Mouse (Mus musculus): ENCODE results near the gene Adgrg5.

Adgrg5 gene

DNA sequence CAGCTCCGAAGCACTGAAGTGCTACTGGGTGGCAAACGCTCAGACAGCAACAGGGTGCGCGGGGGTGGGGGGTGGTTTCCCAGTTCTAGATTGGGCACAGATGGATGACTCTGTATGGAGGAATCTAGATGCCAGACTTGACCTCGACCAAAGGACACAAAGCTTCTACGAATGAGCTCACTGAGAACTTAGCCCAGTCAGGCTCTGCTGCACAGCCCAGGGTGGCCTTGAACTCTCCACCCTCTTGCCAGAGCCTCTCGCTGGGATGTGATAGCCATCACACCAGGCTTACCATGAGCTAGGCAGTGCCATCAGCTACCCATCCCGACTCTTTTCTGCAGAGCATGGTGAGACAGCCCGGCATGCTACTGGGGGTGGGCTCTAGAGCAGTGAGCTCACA lies 50.3 kb downstream of the Adgrg5 start:
- DNase-seq = peak; percentile 73

DNA sequence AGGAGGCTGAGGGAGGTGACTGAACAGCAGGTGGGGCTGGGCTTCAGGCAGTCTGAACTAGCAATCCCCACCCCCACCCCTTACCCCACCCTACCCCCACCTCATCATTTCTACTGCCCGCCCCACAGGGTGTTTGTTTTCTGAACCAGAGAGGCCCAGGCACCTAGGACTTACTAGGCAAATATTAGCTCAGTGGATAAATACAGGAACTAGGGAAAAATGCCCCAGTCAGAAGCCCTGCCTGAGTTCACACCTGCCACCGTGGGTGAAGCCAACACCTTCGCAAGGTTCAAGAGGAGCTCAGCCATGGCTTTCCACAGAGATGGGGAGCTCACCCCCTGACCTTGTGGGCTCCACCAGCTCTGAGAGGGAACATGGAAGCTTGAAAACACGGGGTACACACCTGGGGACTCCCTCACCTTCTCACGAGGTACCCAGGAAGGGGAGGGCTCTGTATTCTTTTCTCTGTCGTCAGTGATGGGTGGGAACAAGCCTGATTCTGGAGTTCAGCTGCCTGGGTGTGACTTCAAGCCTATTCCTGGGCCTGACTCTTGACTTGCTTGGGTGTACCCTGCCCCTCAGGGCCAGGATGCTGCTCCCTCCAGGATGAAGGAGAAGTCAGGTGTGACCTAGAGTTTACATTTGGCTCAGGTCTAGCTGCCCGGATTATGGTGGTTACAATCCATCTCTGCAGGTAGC lies 51.1 kb downstream of the Adgrg5 start, which contains the start of gene Adgrg1:
Gene Adgrg1 (plus strand): TSS at position 285 of the 699 bp plus-strand sequence.
- peak; percentile 91 for DNase-seq

DNA sequence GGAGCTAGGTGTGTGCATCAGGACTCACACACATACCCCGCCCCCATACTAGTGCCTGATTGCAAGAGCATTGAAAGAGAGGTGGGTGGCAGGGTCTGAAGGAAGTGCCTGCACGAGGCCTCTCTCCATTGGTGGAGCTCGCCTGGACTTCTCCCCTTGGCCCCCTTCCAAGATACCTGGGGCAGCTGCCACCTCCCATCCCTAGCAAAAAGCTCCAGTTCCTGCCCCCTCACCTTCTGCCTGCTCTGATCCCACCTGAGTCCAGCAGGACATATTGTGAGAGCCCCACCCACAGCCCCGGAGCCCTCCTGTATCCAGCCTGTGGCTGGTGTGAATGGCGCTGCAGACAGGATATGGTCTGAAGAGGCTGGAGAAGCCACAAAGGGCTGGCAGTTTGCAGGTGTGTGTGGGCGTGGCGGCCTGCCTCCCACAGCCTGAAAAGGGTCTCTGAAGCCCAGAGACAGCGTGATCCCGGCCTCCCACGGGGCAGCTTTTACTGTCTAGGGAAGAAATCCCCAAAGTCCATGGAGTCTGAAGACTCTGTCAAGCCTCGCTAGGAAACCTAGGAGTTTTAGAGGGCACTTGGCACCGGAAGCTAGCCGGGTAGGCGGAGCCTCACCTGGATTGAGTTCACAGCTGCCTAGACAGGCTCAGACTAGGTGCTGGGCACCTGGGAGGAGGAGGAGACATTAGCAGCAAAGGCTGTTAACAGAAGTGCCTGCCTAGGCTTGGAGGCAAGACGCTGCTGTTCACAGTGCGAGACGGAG lies 53.3 kb downstream of the Adgrg5 start:
- peak; percentile 97 for DNase-seq

DNA sequence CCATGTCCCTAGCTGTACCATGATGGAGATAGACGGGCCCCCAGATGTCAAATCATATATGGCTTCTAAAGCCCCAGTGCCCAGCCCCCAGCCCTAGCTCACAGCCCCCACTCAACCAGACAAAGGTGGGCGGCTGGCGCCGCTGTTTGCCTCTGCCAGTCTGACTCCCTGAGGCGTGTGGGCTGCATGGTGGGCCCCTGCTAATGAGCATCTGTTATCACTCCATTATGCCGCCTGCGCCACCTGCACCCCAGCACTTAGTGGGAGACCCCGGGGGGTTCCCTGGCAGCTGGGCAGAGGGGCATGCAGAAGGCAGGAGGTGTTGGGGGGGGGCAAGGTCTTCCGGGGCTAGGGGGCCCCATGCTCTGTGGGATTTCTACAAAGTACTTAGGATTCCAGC lies 54.6 kb downstream of the Adgrg5 start:
- DNase-seq = no peak

DNA sequence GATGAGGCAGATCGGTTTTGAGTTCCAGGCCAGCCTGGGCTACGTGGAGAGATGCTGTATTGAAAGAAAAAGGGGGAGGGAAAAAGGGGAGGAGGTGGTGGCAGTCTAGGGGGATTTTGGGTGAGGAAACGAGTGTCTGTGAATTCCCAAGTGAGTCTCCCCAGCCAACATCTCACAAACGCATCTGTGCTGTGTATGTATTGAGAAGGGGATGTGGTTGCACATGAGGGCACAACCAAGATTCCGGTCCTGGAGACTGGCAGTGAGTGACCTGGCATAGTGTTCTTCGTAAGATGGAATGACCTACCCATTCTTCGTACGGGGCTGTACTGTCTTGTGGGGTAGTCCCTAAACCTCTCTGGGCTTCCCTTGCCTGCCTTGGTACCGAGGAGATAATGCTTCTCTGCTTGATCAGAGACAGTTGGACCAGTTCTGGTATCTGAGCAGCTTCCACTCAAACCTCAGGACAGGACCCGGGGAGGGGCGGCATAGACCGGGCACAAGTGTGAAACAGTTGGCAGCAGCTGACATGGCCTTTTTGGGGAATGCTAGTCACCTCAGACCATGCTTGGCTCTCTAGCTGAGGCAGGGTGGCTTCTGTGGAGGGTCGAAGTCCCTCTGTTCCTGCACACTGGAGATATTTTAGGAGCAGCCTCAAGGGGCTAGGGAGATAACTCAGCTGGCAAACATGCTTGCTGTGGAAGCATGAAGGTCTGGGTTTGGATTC lies 55.3 kb downstream of the Adgrg5 start:
- DNase-seq = no peak

DNA sequence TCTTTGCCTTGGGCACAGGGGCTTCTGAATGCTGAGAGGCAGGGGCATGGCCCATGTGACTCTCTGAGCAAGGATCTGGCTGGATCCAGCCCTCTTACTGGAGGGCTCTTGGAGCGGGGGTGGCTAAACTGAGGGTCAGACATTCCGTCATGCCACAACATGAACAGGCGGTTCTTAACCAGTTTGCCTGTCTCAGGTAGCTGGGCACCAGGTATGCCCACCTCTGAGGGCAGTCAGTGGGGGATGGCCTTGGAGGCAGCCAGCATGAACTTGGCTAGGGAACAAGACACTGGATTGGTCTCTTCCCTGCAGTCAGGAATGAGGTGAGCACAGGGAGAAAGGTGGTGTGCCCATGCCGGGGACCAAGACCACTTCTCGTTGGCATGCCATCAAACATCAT lies 56.7 kb downstream of the Adgrg5 start:
- DNase-seq = peak; percentile 87

DNA sequence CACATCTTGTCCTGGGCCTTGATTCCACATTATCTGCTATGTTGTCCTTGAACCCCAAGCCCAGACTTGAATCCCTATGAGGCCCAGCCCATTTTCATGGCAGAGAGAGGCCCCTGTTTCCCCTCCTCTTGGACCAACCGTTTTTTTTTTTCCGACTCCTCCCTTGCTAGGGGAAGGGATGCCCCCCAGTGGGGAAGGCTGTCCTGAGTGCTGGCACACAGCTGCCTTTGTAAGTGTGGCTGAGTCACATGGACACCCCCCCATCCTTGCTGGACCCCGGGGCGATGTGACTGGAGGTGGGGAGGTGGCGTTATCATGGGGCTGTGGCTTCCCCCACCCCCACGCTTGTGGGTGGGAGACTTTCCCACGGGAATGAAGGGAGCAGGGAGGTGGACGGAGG lies 57.5 kb downstream of the Adgrg5 start:
- DNase-seq = peak; percentile 52

DNA sequence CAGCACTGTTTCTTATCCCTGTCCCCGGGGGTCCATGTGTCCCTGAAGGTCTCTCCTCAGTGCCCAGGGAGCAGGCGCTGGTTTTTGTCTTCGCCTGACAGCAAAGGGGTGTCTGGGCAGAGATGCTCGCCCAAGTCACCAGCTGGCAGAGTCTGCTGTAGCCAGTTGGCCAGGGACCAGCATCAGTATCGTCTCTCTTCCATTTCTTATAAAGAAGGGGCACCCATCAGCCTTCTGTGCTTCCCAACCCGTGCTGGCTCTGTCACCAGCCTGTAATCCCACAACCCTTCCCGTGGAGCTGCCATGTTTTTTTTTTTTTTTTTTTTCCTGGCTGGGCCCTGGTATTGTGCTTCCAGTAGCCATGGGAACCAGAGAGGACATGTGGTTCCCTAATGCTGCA lies 58.4 kb downstream of the Adgrg5 start:
- no peak for DNase-seq

DNA sequence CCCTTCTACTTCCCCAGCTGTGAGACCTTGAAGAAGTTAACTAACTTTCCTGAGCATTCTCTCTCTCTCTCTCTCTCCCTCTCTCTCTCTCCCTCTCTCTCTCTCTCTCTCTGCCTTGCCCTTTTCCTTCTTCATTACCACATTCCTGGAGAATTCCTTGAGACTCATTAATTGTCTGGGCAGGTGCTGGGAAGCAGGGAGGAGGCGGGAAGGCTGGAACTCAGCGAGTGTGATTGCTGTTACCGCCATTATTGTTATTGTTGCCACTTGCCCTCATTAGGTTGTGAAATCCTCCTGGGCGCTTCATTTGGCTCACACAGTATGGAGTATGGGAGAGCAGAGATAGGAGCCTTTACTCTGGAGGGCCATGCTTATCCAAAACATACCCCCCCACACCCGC lies 59.7 kb downstream of the Adgrg5 start:
- peak; percentile 41 for DNase-seq

DNA sequence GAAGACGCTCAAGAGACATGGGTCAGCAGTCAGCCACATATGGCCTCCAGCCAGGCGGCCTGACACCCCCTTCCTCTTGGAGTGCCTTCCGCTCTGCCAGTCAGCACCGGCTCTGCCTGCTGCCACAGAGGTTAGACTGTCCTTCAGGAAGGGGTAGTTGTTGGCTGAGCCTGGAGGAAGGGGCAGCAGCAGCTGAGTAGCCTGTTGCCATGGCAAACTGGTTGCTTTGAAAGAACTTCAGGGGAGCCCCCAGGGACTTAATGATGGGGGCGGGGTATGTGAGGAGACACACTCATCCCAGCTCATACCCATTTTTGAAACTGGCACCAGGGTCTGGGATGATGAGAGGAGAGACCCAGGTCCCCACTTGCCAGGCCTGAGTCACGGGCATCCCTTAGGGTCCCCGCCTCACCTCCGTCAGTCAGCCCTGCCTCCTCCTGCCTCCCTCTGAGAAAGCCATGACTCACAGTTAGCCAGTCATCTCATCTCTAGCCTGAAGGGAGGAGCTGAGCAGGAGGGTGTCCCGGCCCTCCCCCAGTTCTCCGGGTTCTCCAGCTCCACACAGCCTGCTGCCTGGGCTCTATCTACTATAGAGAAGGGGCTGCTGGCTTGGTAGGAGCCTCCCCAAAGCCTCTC lies 60.5 kb downstream of the Adgrg5 start:
- peak; percentile 94 for DNase-seq

DNA sequence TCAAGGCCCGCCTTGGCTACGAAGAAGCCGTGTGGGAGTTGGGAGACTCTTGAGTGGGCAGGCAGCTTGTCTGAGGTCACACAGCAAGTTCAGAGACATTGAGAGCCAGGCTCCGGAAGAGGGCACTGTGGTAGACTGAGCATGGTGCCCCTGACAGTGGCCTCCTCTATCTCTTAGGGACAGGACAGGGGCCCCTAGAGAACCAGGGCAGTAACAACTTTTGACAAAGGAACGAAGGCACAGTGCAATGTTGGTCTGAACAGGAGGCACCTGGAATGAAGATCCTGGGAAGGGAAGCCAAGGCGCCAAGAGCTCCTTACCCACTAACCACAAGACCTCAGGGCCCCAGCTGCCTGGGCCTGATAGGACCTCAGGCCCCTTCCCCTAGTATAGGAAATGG lies 61.5 kb downstream of the Adgrg5 start:
- peak; percentile 66 for DNase-seq

DNA sequence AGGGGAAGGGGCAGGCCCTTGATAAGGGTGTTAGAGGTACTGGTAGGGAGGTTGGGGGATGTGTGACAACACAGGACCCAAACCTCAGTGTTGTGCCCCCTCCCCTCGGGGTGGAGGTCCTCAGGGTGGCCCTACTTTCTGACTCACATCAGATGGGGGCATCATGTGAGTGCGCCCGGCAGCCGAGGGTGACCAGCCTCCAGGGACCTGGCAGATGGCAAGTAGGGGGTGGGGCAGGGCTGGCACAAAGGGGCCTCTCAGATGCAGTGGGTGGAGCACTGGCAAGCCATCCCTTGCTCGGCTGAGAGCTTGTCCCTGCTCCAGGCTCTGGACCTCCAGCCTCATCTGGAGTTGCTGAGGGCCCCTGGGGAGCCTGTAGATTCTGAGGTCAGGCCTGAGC lies 63.2 kb downstream of the Adgrg5 start:
- DNase-seq = peak; percentile 60

DNA sequence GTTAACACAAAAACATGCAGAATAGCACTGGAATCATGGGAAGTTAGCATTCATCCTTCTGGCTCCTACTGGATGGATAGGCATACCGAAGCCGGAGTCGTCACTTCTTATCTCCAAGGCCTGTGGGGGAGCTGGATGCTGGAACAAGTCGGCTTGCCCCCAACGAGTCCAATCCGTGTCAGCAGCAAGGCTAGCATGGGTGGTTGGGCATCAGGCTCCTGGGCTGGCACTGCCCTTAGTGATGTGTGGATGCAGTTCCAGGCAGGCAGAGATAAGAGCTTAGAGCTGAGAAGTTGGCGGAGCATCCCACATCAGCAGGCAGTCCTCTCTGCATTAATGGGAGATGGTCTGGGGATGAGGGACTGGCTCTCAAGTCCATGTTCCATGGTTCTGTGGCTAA lies 64.1 kb downstream of the Adgrg5 start:
- peak; percentile 17 for DNase-seq

DNA sequence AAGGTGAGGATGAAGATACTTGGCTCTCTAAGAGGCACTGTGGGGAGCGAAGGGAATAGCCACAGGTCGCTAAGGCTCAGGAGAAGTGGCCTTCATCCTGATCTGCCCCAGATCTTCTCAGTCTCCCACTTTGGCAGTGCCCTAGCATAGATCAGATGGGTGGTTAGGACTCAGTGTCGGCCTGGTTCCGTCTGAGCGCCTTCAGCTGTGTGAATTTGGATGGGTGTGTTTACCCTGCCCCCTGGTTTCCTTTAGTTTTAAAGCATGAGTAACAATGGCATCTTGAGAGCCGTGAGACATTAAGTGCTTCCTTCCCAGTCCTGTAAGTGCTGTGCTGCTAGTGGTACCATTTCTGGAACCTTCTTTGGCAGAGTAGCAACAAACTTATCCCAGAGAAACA lies 65.1 kb downstream of the Adgrg5 start:
- peak; percentile 50 for DNase-seq

DNA sequence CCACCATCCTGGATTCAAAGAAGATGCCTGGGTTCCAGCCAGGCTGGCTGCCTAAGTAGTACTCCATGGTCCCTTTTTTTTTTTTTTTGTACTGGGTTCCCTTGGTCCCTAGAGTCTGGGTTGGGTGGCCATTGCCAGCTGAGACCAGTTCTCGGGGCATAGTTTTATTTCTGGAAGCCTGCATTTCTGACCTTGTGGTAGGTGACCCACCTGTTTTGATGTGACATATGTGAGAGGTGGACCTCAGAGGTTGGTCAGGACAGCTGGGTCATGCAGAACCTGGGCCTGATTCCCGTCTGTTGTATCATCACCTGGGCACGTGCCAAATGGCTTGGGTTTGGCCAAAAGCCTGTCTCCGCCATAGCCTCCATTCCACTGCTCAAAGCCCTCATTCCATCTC lies 66.2 kb downstream of the Adgrg5 start:
- DNase-seq = peak; percentile 67

DNA sequence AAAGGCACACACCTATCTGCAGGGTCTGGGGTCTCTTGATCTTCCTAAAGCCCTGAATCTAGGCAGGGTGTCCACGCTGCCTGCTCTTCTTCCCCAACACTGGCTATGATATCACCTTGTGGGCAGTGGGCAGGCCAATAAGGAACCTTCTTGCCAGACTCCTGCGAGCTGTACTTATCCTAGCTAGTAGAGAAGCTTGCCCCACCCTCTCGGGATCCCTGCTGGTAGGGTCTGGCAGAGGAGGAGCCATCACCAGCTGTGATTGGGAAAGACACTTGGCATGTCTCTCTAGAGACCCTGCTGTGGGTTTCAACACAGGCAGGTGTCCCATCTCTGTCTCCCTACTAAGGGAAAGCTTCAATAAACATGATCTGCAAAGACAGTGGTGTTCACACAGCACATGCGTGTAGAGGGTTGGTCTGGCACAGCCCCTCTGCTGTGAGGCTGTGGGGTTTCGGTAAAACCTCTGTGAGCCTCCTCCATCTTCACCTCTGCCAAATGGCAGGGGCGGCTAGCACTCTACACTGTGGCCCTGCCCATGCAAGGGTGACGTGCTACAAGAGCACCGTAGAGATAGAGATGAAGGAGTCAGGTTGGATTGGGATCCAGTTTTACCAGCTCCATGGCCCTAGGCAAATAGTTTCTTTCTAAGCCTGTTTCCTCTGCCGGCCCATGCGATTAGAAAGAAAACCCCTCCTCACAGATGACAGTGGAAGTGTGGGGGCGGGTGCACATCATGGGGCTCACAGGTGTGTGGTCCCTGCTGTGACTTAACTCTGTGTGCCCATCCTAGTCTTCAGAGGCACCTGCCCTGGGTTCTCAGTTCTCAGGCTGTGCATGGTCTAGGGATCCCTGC lies 67.3 kb downstream of the Adgrg5 start:
- no peak for DNase-seq

DNA sequence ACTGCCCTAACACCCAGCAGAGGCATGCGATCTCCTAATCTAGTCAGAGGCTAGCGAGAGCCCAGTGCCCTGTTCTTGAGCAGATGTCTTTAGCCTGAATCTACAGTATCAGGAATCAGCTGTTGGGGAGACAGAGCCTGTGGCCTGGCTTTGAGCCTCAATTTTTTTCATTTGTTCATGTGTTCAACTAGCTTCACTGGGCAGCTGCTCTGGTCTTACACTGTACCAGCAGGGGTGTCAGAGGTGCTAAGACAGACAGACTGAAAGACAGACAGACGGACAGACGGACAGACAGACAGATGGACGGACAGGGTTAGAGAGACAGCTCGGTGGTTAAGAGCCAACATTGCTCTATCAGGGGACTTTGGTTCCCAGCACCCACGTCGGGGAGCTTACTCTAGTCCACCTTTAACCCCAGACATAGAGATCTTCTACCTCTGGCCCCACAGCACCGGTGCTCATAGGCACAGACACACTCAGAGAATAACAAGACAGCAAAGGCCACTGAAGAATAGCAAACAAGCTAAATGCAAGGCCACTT lies 68.0 kb downstream of the Adgrg5 start:
- DNase-seq = peak; percentile 59

DNA sequence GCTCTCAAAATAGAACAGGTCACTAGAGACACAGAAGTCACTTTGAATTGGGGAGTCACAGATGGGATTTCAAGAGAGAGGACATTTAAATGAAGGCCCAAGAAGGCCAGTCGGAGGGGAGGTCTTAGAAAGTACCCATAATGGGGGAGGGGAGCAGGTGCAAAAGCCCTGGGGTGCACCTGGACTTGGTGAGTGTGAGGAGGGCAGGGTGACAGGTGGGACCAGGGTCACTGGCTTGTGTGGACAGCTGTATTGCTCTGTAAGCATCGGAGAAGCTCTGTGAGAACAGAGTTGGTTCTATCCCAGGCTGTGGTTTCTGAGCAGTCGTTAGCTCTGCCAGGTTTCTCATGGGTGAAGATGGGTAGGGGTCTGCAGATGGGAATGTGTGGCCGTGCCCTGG lies 68.5 kb downstream of the Adgrg5 start:
- no peak for DNase-seq

DNA sequence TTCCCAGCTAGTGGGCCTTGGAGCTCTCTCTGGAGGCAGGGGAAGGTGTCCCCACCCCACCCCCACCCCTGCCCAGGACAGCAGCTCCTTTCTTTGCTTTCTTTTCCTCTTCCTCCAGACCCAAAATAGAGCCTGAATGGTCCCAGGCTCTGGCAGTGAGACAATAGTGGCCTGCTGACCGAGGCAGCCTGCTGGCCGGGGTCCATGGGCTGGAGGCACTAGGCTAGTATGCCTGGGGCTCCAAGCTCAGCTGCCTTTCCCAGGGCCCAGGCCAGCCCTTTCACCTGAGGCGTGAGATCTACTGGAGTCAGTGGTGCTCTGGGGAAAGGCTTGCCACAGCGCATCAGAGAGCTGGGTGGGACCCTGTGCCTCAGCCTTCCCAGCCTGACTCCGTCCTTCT lies 69.0 kb downstream of the Adgrg5 start:
- peak; percentile 77 for DNase-seq
